In the genomic region with DNA sequence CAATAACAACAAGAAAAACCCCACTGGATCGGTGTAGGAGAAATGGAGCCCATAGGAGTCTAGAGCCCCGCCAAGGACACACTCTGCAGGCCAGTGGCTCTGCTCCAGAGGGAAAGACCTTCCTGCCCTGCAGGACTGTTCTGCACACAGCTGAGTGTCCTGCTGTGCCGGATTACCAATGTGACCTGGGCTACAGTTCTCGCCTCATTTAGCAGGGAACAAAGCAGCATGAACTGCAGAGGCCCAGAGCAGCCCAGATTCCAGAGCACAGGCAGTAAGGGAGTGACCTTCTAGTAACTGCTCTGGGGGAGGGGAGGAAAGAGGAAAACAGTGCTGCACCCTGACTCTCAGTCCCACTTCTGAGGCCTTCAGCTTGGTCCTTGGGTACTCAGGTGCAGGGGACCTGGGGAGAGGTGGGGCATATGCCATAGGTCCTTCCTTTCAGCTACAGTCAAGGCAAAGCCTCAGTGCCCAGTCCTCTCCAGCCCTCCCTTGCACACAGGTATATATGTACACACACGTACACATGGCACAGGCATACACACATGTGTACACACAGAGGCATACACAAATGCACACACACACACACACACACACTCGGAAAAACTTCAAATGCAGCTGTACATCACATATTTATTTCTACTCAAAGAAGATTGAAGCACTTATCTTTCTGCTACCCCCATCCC, we compare ENCODE assay signal across 8 mouse cellular contexts.
DNase-seq lines count a peak whose midpoint lies in the region; ATAC-seq lines count a peak whose summit lies in the region.

No protein-coding gene starts in this region.

- peaks cover 4% of the 10 kb centered on the region for H3K9me3 ChIP-seq in lung, embryonic 16.5 days (ENCODE audit: control insufficient read depth, low read length)
- H3K9me3 ChIP-seq in forebrain, embryonic 10.5 days = peaks cover 28% of the 10 kb centered on the region
- H3K9me3 ChIP-seq in hindbrain, embryonic 14.5 days (ENCODE audit: control insufficient read depth, low read length) = peaks cover 12% of the 10 kb centered on the region; the same call in 1 of the 2 replicates
- peaks cover 3% of the 10 kb centered on the region; the same call in 1 of the 2 replicates for H3K9me3 ChIP-seq in midbrain, embryonic 12.5 days

- ATAC-seq in lung, embryonic 16.5 days (ENCODE audit: low read depth) = 0 out of 2 replicates have a peak, but pooled peaks have one; percentile 38
- ATAC-seq in hindbrain, embryonic 14.5 days (ENCODE audit: low FRiP score) = peak; percentile 68; the same call in 1 of the 2 replicates
- peak; percentile 52; the same call in 1 of the 2 replicates for ATAC-seq in midbrain, embryonic 12.5 days (ENCODE audit: low FRiP score, low read depth)
- no peak for ATAC-seq in frontal cortex, adult (ENCODE audit: low TSS enrichment)

- no peak overlapping the region for H3K4me3 ChIP-seq in lung, embryonic 16.5 days (ENCODE audit: low read length)
- peak overlapping the region; percentile 20; the same call in 1 of the 2 replicates for H3K4me3 ChIP-seq in forebrain, embryonic 10.5 days
- H3K4me3 ChIP-seq in hindbrain, embryonic 14.5 days (replicated peaks; ENCODE audit: low read length) = no peak overlapping the region
- no peak overlapping the region for H3K4me3 ChIP-seq in midbrain, embryonic 12.5 days

- WGBS in lung, embryonic 16.5 days = 56% methylated on average over 6 of the region's 6 CpGs
- WGBS in forebrain, embryonic 10.5 days = 33% methylated on average over 6 of the region's 6 CpGs
- whole genome bisulfite sequencing in hindbrain, embryonic 14.5 days = 33% methylated on average over 6 of the region's 6 CpGs
- 37% methylated on average over 6 of the region's 6 CpGs for WGBS in midbrain, embryonic 12.5 days

- H3K36me3 ChIP-seq in lung, embryonic 16.5 days (ENCODE audit: control insufficient read depth, insufficient read depth, low read length) = no peaks in the 10 kb centered on the region
- H3K36me3 ChIP-seq in forebrain, embryonic 10.5 days (replicated peaks) = peaks cover 2% of the 10 kb centered on the region; the same call in 1 of the 2 replicates
- no peaks in the 10 kb centered on the region for H3K36me3 ChIP-seq in hindbrain, embryonic 14.5 days (replicated peaks; ENCODE audit: control insufficient read depth, insufficient read depth)
- H3K36me3 ChIP-seq in midbrain, embryonic 12.5 days = no peaks in the 10 kb centered on the region

- no peak for DNase-seq in lung, postnatal 36 days
- peak; percentile 63 for DNase-seq in forebrain, embryonic 10.5 days (ENCODE audit: extremely low spot score, low spot score)
- DNase-seq in hindbrain, embryonic 14.5 days (ENCODE audit: low spot score) = no peak
- DNase-seq in yolk sac, embryonic 10.5 days (ENCODE audit: low spot score) = no peak
- DNase-seq in gastrocnemius, postnatal 14 days = no peak

- intact Hi-C loops in gastrocnemius, postnatal 14 days (cut with DNase I; ENCODE audit: low total_unique reads) = no loop called here

- no peaks in the 10 kb centered on the region; the same call in 1 of the 2 replicates for H3K4me1 ChIP-seq in lung, embryonic 16.5 days (replicated peaks; ENCODE audit: control insufficient read depth, insufficient read depth, low read length)
- peaks cover 37% of the 10 kb centered on the region for H3K4me1 ChIP-seq in forebrain, embryonic 10.5 days
- no peaks in the 10 kb centered on the region; the same call in 1 of the 2 replicates for H3K4me1 ChIP-seq in hindbrain, embryonic 14.5 days (replicated peaks; ENCODE audit: control insufficient read depth, insufficient read depth, low read length)
- peaks cover 25% of the 10 kb centered on the region for H3K4me1 ChIP-seq in midbrain, embryonic 12.5 days

- H3K9ac ChIP-seq in lung, embryonic 16.5 days (ENCODE audit: low read length) = no peak overlapping the region
- no peak overlapping the region for H3K9ac ChIP-seq in hindbrain, embryonic 14.5 days
- no peak overlapping the region for H3K9ac ChIP-seq in midbrain, embryonic 12.5 days (replicated peaks)

- no peak overlapping the region for H3K4me2 ChIP-seq in lung, embryonic 16.5 days (ENCODE audit: low read depth, low read length)
- H3K4me2 ChIP-seq in hindbrain, embryonic 14.5 days (replicated peaks) = no peak overlapping the region
- H3K4me2 ChIP-seq in midbrain, embryonic 12.5 days (replicated peaks) = no peak overlapping the region

- H3K27ac ChIP-seq in lung, embryonic 16.5 days (ENCODE audit: low read length) = no peak overlapping the region
- peak overlapping the region; percentile 85 for H3K27ac ChIP-seq in forebrain, embryonic 10.5 days
- H3K27ac ChIP-seq in hindbrain, embryonic 14.5 days = 0 out of 2 replicates have a peak overlapping the region, but pooled peaks have one; percentile 20
- H3K27ac ChIP-seq in midbrain, embryonic 12.5 days (replicated peaks) = no peak overlapping the region

- H3K27me3 ChIP-seq in lung, embryonic 16.5 days (ENCODE audit: control insufficient read depth, insufficient read depth, low read depth, low read length) = no peaks in the 10 kb centered on the region
- H3K27me3 ChIP-seq in forebrain, embryonic 10.5 days (ENCODE audit: poor library complexity, severe bottlenecking) = no peaks in the 10 kb centered on the region
- no peaks in the 10 kb centered on the region for H3K27me3 ChIP-seq in hindbrain, embryonic 14.5 days (ENCODE audit: control insufficient read depth, insufficient read depth, low read length)
- no peaks in the 10 kb centered on the region for H3K27me3 ChIP-seq in midbrain, embryonic 12.5 days

Comparison
In these comparisons a context has a peak if more than half of its experiments do, and no peak if none do; other contexts are left out.
1. H3K27ac ChIP-seq: peak in forebrain, embryonic 10.5 days (single experiment) and hindbrain, embryonic 14.5 days (single experiment); none in lung, embryonic 16.5 days (single experiment) and midbrain, embryonic 12.5 days (single experiment).